Mouse (Mus musculus): ENCODE measurements around the gene Sp6.
A peak's percentile ranks its signal among the peaks of the same experiment; 100 is the strongest.

Sp6 gene

DNA sequence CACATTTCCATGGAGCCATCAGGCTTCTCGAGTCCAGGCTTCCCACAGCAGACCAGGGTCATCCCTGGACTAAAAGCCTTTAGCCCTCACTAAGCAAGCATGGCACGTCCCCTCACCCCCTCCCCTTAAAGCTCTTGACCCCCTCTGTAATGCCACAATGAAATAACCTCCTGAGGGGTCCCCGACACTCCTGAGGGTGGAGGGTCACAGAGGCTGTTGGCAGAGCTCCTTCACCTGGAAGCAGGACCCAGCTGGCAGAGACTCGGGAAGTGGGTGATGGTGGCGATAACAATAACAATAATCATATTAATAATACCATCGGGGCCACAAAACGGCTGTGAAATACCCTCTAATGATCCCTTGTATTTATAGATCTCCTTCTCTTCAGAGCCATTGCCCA lies 30.3 kb upstream of the Sp6 start, which contains the start of gene Sp2:
Sp2 (minus strand) TSS at position 101 of the 400 bp plus-strand sequence.
- no peak for DNase-seq

DNA sequence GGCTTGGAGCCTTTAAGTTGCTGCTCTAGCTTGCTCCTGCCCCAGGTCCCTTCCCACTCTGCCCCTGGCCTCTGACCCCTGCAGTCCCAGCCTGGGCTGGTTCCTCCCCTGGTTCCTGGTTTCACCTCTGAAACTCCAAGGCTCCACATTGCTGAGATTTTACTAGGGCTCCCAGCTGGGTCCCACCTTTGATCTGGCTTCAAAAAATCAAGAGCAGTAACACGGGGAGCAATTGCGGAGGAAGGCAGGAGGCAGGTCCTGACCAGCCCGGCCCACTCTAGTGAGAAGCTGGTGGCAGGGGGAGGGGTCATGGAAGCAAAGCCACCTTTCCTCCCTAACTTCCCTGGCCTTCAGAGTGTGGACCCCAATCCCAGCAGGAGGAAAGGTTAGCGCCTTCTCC lies 28.3 kb upstream of the Sp6 start:
- no peak for DNase-seq

DNA sequence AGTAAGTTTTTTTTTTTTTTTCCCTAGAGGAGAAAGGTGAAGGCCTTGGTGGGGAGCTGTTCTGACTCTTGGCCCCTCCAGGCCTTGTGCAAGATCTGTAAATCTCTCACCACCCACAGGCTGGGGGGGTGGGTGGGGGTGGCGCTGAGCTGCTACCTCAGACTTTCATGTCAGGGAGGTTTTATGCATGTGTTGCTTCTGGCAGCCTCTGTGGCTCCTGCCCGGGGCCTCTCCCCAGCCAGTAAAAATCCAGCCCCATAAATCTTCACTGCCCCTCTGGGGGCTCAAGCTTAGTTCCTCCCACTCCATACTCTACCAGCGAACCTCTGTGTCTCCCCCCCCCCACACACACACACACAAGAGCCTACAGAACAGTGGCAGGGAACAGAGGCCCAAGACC lies 26.7 kb upstream of the Sp6 start:
- DNase-seq: no peak

GRCm38 (mm10) chr11:96987873-96988655 lies 25.1 kb upstream of the Sp6 start:
- DNase-seq: no peak

DNA sequence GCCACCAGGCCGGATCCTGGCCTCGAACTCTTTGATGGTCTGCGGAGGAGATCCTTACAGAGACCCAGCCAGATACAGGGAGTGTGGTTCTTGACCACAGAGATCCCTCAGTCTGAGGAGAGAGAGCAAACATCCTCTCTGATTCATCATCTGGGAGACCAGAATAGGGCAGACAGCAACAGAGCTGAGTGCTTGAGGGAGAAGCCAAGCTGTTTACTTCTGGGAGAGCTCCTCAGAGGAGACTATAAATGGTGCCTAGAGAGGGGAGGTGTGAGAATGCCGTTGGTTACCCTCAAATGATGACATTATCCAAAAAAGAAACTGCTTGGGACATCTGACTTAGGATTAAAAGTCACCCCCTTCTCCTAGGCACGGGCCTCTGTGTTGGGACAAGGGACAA lies 21.7 kb upstream of the Sp6 start:
- no peak for DNase-seq

- no peak for DNase-seq
Measured at GRCm38 (mm10) chr11:96992722-96993311, 20.4 kb upstream of the Sp6 start.

GRCm38 (mm10) chr11:96995031-96995430 lies 18.2 kb upstream of the Sp6 start:
- DNase-seq: no peak

- no peak for DNase-seq
Measured at GRCm38 (mm10) chr11:96995836-96996772, 17.1 kb upstream of the Sp6 start.

- DNase-seq: no peak
Measured at GRCm38 (mm10) chr11:96996773-96997379, 16.3 kb upstream of the Sp6 start.

DNA sequence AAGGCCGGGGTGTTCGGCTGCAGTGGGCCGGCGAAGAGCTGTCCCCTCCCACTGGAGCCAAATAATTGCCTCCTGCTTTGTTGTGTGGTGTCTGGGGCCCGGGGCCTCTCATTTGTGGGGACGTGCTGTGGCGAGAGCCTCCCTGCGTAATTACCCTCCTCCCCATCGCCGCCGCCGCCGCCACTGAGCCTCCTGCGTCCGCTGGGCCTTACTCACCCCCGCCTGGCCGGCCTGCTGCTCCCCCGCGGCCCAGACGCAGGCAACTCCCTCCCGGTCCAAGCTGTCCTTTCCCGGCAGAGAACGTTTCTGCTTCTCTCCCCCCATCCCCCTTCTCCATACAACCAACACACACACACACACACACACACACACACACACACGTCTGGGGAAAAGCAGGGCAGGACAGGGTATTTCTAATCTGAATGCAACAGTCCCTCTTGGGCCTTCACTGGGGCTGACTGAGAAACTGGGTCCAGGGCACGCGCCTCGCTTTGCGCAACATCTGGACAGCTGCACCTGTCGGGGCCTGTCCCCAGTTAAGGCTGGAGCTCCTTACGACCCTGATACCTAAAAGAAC lies 15.7 kb upstream of the Sp6 start:
- DNase-seq: peak; percentile 37

DNA sequence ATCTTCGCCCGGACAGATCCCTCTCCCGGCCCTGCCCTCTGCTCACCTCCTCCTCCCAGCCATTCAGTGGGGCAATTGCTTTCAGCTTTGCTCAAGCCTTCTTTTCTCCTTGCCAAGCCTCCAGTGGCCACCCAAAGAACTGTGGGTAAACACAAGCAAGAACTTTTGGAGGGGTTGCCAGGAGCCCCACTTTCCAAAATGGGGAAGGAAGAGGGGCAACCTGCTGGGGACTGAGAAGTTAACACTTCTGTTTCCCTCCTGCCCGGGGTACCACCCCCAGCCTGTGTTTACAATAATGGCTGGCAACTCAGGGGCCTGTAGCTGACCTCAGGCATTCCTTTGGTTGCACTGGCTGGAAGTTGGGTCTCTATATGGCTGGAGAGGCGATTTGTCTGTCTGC lies 10.0 kb upstream of the Sp6 start:
- DNase-seq: no peak

- DNase-seq: no peak
Measured at GRCm38 (mm10) chr11:97007093-97007794, 6.0 kb upstream of the Sp6 start.

DNA sequence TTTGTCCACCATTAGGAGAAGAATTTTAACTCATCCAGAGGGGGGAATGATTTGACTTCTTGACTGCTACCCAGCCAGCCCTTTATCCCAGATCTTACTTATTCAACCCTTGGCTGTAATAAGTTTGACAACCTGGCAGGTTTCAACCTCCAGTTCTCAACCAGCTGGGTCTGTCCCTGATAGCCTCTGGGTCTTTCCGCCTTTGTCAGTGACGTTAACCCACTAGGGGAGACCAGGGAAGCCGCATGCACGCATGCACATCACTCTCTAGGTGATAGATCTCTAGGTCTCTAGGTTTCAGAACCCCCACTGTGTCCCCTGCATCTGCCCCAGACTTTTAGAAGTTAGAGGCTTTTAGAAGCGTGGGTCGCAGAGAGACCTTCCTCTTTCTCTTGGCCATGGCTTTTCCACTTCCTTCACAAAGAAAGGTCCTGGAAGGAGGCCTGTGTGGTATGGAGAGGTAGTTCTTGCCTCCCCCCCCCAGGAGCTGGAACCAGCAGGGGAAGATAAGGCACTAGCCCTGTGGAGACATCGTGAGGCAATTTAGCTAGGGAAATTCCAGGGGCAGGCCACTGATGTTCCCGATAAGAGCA lies 3.9 kb upstream of the Sp6 start:
- no peak for DNase-seq

DNA sequence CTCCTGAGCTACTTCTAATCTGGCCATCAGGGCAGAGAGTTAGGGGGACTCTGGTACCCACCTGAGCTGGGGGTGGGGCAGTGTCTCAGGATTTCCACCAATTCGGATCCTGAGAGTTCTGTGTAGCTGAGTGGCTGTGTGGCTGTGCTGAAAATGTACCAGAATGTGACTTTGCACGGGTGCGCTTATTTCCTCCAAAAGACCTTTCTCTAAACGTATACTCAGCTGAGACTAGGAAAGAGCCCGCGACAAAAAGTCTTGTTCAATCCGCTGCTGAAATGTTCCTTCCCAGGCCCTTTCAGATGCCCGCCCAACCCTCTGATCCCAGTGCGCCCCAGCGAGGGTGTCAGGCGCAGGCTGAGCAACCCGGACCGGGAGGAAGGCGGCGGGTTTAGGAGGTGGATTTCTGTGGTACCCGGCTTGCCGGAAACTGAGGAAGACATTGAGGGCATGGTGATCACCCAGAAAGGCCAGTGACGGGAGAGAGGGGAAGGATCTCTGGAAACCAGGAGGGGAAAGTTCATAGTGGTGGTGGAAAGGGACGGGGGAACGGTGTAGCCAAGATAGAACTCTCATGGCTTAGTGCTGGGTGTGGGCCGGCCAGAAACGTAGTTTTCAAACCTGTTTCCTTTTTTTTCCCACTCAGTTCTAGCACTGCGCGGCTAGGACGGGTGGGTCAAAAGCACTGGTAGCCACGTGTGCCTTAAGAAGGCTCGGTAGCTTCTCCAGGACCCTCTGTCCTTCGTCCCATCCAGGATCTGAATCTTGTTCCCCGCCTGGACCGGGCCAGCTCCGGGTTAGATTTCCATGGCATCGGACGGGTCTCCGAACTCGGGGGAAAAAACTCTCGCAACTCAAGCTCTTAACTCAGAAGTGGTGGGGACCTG lies 4.7 kb downstream of the Sp6 start:
- DNase-seq: no peak

DNA sequence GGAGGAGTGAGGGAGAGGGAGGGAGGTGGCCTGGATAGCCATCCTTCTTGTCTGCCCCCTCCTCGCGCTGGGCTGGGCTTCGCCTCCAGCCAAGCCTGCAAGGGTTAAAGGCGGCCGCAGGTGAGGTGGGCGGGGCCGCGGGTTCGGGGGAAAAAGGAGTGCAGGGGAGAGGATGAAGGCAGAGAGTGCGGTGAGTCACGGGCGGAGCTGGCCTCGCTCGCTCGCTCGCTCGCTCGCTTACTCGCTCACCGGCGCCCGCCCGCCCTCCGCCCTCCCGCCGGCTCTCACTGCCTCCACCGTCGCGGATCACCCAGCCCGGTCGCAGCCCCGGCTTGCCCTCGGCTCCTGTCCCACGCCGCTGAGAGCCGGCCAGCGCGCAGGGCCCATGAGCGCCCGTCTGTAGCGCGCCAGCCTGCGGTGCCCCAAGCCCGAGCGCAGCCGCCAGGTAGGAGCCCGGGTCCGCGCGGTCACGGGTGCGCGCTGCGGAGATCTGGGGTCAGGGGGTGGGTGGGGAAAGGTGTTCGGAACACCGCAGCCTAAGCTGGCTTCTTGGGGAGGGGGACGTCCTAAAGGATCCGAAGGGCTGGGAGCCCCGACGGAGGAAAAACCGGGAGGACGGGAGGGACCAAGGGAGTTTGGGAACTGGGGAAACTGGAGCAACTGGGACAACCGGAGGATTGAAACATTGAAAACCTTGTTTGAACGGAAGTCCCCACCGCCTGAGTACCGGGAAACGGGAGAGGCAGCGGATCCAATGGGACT lies 5.6 kb downstream of the Sp6 start:
- DNase-seq: no peak

DNA sequence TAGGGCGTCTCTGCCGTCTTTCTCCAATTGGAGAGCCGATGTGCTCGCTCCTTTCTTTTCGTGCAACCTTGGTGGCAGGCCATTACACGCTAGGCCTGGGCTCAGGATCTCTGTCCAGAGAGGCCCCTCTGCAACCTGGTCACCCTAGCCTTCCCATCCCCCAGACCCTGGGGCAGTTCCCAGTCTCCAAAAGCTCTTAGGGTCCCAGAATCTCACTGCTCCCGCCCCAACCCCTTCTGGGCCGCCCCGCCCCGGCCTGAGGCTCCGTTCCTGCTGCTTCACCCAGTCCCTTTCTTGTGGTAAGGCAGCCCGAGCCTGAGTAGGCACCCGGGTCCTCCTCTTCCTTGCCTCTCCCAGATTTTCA lies 6.1 kb downstream of the Sp6 start:
- DNase-seq: no peak

- DNase-seq: no peak
Measured at GRCm38 (mm10) chr11:97021121-97021765, 8.0 kb downstream of the Sp6 start.

DNA sequence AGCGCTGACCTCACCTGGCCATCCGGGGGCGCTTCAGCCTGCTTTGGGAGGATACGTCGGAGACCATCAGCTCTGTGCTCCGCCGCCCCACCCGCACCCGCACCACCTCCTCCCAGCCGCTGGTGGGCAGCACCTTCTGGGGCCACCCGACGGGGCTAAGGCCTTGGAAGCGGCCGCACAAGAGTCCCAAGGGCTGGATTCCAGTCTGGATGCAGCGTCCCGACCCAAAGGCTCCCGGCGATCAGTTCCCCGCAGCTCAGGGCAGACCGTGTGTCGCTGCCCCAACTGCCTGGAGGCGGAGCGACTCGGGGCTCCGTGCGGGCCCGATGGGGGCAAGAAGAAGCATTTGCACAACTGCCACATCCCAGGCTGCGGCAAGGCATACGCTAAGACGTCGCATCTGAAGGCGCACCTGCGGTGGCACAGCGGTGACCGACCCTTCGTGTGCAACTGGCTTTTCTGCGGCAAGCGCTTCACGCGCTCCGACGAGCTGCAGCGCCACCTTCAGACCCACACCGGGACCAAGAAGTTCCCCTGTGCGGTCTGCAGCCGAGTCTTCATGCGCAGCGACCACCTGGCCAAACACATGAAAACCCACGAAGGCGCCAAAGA lies 8.8 kb downstream of the Sp6 start:
- peak; percentile 75 for DNase-seq

DNA sequence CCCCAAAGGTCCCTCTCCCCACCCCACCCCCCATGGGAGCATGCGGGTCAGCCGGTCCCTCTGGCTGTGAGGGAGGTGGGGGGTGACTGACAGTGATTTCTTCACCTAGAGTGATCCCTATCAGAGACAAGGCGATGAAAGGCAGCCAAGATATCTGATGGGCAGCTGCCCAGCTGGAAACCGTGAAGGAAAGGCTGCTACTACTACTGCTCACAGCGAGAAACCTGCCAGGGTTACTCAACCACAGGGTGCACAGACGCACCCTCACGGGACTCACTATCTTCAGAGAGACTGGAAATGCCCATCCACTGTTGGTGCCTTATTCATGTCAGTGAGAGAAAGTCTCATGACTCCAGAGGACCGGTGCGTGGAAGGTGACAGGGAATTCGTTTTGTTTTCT lies 11.8 kb downstream of the Sp6 start:
- DNase-seq: no peak

Data from right cerebral cortex, postnatal 14 days (tissue).